Mouse (Mus musculus) C2C12 (cell line): ENCODE results near the gene Nfic. TPM values are rescaled to one million over a fixed set of nuclear protein-coding genes. Genes with fewer than 3 reads are reported as not detected.

ENCODE experiments used
- H3K27me3 ChIP-seq: one replicate; pipeline ENCODE4 v1.6.1; 2011; ENCODE audit not compliant: control insufficient read depth, insufficient read depth, insufficient read length
- H3K36me3 ChIP-seq: one replicate; pipeline ENCODE4 v1.6.1; 2011; ENCODE audit not compliant: control insufficient read depth, insufficient read depth
- H3K4me3 ChIP-seq: one replicate; pipeline ENCODE4 v1.5.1; 2011; ENCODE audit warnings: mild to moderate bottlenecking, control low read depth; ENCODE audit not compliant: poor library complexity, insufficient read depth, severe bottlenecking
- H3K79me2 ChIP-seq: one replicate; pipeline ENCODE4 v1.6.1; 2011; ENCODE audit not compliant: control insufficient read depth, insufficient read depth
- H3K79me3 ChIP-seq: one replicate; pipeline ENCODE4 v1.6.1; 2011; ENCODE audit warnings: low read depth, control low read depth
- H3ac ChIP-seq: one replicate; pipeline ENCODE3; 2011; ENCODE audit warnings: low read depth; ENCODE audit not compliant: control insufficient read depth, insufficient read length
- CEBPB ChIP-seq: IDR thresholded peaks from one replicate; pipeline ENCODE4 v1.6.1; 2011; ENCODE audit warnings: low read depth, mild to moderate bottlenecking, control low read depth, moderate library complexity
- CTCF ChIP-seq: IDR thresholded peaks from one replicate; pipeline ENCODE4 v1.5.1; 2011; ENCODE audit not compliant: control insufficient read depth, insufficient read depth, insufficient read length
- FOSL1 ChIP-seq: IDR thresholded peaks from one replicate; pipeline ENCODE4 v1.8.0; 2011; ENCODE audit warnings: mild to moderate bottlenecking, low read length; ENCODE audit not compliant: poor library complexity, insufficient read depth, severe bottlenecking
- MAX ChIP-seq: IDR thresholded peaks from one replicate; pipeline ENCODE4 v1.6.1; 2011; ENCODE audit warnings: mild to moderate bottlenecking, control low read depth
- MYOD1 ChIP-seq: IDR thresholded peaks from one replicate; pipeline ENCODE4 v1.6.1; 2011; ENCODE audit warnings: low read depth; ENCODE audit not compliant: control insufficient read depth, insufficient read length
- MYOG ChIP-seq: IDR thresholded peaks from one replicate; pipeline ENCODE4 v1.6.1; 2011; ENCODE audit not compliant: control insufficient read depth, insufficient read length; ENCODE audit errors: extremely low read depth
- USF1 ChIP-seq: IDR thresholded peaks from one replicate; pipeline ENCODE4 v1.6.1; 2011; ENCODE audit warnings: low read depth, mild to moderate bottlenecking, control low read depth, moderate library complexity
- polyA plus RNA-seq: library from polyadenylated mRNA; unstranded; fragments of >200 nt; fragmentation: generic; extraction: Trizol; gene quantifications from one replicate; pipeline ENCODE4 v1.2.1, GENCODE M21; 2012; ENCODE audit warnings: missing spikeins

Gene Nfic
- polyA plus RNA-seq, 1 experiment, result 86.7 TPM

DNA sequence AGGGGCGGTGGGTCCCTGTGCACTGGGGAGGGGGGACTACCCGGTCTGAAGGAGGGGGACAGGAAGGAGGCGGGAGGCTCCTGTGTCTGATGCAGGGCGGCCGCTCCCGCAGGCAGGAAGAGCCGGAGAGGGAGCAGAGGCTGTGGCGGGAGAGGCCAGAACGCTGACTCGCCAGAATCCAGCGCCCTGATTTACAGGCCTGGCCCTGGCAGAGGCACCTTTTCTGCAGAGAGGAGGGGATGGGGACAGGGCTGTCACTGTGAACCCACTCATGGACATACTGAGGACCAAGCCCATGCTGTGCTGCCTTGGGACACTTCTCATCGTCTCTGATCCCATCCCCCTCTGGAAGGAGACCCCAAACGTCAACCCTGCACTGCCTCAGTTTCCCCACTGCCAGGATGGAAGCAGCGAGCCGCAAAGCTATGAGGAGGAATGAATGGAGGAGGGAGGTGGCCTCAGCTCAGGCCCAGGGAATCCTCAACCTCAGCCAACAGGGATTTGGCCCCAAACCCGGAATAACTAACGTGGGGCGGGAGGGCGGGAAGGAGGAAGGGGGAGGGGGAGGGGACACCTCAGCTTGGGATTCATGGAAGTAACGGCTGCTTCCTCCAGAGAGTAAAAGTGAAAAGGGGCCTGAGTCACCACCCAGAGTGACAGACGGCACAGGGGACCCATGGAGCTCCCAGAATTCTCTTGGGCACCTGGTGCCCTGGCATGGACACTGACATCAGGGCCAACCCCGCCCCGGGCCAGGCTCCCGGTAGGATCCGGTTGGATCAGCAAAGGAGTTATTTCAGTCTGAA lies 31.0 kb downstream of the Nfic start:
- Histone ChIP-seq H3K36me3 (peaks cover 41% of the 10 kb centered on the region), H3K79me2 (peaks cover 98% of the 10 kb centered on the region), H3K27me3 (no peaks in the 10 kb centered on the region), H3K79me3 (peaks cover 80% of the 10 kb centered on the region), H3ac (peak overlapping the region; percentile 89), H3K4me3 (peak overlapping the region; percentile 91)
- TF ChIP-seq MYOG (no peak), CEBPB (no peak), MYOD1 (no peak), MAX (peak; percentile 20), FOSL1 (no peak), CTCF (no peak)

DNA sequence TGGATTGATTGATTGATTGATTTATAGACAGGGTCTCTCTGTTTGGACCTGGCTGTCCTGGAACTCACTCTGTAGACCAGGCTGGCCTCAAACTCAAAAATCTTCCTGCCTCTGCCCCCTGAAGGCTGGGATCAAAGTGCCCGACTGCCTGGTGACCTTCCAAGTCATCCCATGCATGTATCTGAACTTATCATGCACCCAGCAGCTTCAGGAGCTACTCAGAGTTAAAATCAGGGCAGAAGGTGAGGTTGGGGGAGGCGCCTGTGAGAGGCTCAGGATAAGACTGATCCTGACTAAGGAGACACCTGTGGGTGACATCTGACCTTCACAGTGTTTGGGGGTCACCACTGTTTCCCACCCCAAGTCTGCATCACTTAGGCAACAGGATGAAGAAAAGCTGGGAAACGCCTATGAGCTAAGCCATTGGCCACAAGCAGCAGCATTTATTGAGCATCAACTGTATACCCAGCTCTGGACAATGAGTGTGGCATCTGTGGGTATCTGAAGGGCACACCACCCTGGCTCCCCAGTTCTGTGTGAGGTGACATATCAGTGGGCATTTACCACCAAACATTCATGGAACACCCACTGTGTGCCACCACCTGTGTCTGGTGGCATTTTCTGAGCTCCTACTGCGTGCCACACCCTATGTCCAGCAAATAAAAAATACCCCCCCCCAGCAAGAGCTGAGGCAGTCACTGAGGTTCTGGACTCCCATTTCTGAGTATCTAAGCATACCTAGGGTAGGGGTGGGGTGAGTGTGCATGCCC lies 31.8 kb downstream of the Nfic start:
- no peak for TF ChIP-seq CEBPB
- TF ChIP-seq MAX, result no peak
- TF ChIP-seq USF1, result no peak
- TF ChIP-seq MYOG, result no peak
- TF ChIP-seq FOSL1, result no peak
- no peak for TF ChIP-seq CTCF
- no peak for TF ChIP-seq MYOD1
- H3K36me3 ChIP-seq, result peaks cover 48% of the 10 kb centered on the region
- peak overlapping the region; percentile 91 for H3K4me3 ChIP-seq
- peak overlapping the region; percentile 62 for H3ac ChIP-seq
- peaks cover 99% of the 10 kb centered on the region for H3K79me2 ChIP-seq
- H3K79me3 ChIP-seq, result peaks cover 88% of the 10 kb centered on the region
- no peaks in the 10 kb centered on the region for H3K27me3 ChIP-seq

DNA sequence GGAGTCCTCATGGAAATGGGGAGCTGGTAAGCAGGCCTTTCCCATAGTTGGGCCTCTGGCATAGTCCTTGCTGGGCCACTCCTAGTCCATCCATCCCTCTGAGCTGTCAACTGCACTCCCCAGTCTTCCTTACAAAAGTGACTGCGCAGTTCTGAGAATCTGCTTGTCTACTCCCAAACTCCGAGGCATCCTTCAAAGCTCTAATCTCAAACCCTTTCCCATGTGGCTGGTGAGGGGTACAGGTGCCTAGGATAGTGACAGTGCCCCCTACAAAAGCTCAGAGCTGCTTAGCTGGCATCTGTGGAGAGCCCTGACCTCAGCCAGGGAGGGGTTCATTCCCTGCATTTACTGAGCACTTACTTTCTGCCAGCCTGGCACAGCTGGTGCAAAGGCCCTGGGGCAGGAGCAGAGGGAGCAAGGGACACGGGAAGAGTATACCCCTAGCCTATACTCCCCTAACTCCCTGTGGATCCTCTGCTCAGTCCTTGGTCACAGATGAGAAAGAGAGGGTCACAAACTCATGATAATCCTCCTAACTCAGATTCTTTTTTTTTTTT lies 32.7 kb downstream of the Nfic start:
- no peak overlapping the region for H3K4me3 ChIP-seq
- peaks cover 56% of the 10 kb centered on the region for H3K36me3 ChIP-seq
- no peak for TF ChIP-seq FOSL1
- TF ChIP-seq MYOD1, result no peak
- no peak for TF ChIP-seq USF1
- no peak for TF ChIP-seq MAX
- peaks cover 99% of the 10 kb centered on the region for H3K79me2 ChIP-seq
- H3K79me3 ChIP-seq, result peaks cover 90% of the 10 kb centered on the region
- peak overlapping the region; percentile 8 for H3ac ChIP-seq
- H3K27me3 ChIP-seq, result no peaks in the 10 kb centered on the region

DNA sequence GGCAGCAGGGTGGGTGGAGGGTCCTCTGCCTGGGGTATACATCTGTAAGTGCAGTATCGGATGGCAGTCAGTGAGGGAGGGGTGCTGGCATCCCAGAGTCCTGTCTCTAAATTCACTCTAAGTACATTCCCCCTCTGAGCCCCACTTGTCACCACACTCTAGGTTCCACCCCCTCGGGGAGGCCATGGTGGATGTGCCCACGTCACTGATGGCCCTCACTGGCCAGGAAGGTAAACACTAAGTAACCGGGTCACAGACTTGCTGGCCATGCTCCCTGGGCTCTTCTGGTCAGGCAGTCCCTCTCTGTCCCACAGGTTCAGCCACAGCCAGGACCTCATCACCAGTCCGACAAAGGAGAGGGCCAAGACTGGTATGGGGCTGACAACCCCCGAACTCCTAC lies 33.2 kb downstream of the Nfic start:
- no peak for TF ChIP-seq USF1
- Histone ChIP-seq H3K79me3 (peaks cover 94% of the 10 kb centered on the region), H3ac (peak overlapping the region; percentile 8), H3K36me3 (peaks cover 61% of the 10 kb centered on the region), H3K27me3 (no peaks in the 10 kb centered on the region), H3K79me2 (peaks cover 99% of the 10 kb centered on the region), H3K4me3 (no peak overlapping the region)

DNA sequence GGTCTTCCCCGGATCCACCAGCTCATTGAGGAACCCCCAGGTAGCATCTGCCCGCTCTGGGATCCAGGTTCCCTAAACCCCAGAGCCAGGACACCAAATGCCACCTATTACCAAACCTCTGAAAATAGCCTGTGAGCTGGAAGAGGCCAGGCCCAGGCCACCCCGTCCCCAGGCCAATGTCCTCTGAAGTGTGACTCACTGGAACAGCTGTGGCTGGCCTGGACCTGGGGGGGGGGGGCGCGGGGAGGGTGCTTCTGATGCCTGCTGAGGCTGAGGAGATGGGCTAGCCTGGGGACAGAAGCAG lies 33.7 kb downstream of the Nfic start:
- TF ChIP-seq CTCF (no peak), MYOD1 (peak; percentile 71)
- Histone ChIP-seq H3ac (no peak overlapping the region), H3K79me3 (peaks cover 92% of the 10 kb centered on the region), H3K79me2 (peaks cover 100% of the 10 kb centered on the region), H3K4me3 (no peak overlapping the region), H3K27me3 (no peaks in the 10 kb centered on the region), H3K36me3 (peaks cover 61% of the 10 kb centered on the region)

DNA sequence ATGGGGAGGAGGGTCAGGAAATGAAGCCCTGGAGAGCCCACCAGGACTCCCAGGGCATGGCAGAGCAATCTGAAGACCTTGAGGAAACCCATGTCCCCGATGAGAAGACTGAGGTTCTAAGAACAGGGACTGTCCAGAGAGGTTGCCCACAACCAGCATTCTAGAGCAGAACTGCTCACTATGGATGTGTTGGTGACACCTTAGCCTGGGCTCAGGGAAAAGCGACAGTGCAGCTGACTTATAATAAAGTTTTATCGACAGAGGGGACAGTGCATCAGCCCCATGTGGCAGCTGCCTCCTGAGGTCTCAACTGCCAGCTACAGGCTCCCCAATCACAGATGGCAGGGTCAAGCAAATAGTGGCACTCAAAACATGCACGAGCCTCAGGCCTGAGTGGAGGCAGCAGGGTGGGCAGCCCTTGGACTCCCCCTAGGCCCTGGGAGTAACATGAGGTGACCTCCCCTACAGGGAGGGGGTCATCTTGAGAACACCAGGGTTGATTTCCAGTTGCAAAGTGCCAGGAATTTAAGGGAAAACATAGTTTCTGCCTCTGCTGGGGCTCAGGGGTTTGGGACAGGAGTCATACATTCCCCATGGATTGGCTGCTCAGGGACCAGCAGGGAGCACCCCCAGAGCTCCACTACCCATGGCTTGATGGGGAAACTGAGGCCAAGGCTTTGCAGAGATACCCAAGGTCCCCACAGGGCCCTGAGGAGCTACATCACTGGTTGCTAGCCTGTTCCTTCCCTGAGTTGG lies 34.2 kb downstream of the Nfic start:
- Histone ChIP-seq H3K79me3 (peaks cover 92% of the 10 kb centered on the region), H3K4me3 (no peak overlapping the region), H3K27me3 (no peaks in the 10 kb centered on the region), H3K79me2 (peaks cover 100% of the 10 kb centered on the region), H3ac (no peak overlapping the region), H3K36me3 (peaks cover 64% of the 10 kb centered on the region)
- TF ChIP-seq USF1 (no peak), MYOG (no peak), FOSL1 (no peak), CTCF (no peak), MAX (no peak), CEBPB (no peak), MYOD1 (no peak)
